Mouse (Mus musculus): ENCODE data around the gene Zfp296.

The Zfp296 gene

DNA sequence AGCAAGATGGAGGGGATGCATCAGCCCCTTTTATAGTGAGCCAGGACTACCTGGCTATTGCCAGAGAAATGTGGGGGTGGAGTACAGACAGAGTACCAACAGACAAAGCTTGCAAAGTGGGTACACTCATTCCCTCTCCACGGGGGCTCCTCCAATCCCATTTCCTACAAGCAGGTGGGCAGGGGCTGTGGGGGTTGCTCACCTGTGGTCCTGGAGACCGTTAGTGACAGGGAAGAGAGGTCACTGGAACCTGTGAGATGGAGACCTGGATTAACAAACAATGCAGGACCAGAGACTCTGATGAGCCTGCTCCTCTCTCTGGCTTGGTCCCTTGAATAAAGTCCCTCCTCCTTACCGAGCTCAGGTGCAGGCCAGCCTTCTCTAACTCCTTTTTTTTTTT is 50.6 kb downstream of the Zfp296 start:
- TF ChIP-seq POU5F1 (IDR thresholded peaks at IDR 0.05; ENCODE audit: borderline replicate concordance, low read length) (no peak), NANOG (IDR thresholded peaks at IDR 0.05; ENCODE audit: borderline replicate concordance, low read length) (no peak), CTCF (conservative IDR thresholded peaks at IDR 0.05; ENCODE audit: low read length) (no peak)
- H3K9me3 ChIP-seq (ENCODE audit: low read length) = no peaks in the 10 kb centered on the region

DNA sequence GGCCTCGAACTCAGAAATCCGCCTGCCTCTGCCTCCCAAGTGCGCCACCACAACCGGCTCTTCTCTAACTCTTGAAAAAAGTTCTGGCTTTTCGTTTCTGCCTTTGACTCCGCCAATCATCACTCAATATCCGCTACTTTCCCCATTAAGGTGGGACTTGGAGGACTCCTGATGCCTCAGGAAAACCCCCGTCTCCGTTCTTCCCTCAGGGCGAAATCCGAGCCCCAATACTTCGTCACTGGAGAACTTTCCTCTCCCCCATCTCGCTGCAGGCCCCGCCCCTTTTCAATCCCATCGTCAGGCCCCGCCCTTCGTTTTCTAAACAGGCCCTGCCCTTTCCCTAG is 51.1 kb downstream of the Zfp296 start:
- no peak for TF ChIP-seq POU5F1 (IDR thresholded peaks at IDR 0.05; ENCODE audit: borderline replicate concordance, low read length)
- TF ChIP-seq NANOG (IDR thresholded peaks at IDR 0.05; ENCODE audit: borderline replicate concordance, low read length) = no peak
- no peak for TF ChIP-seq CTCF (conservative IDR thresholded peaks at IDR 0.05; ENCODE audit: low read length)
- Histone ChIP-seq H3K4me3 (replicated peaks; ENCODE audit: low read length) (peak overlapping the region; percentile 72), H3K36me3 (ENCODE audit: insufficient read depth, low read length) (peaks cover 15% of the 10 kb centered on the region), H3K27me3 (ENCODE audit: insufficient read depth, low read length) (no peaks in the 10 kb centered on the region), H3K9me3 (ENCODE audit: low read length) (no peaks in the 10 kb centered on the region), H3K4me1 (replicated peaks; ENCODE audit: low read depth, low read length) (peaks cover 57% of the 10 kb centered on the region)

More for the DNA sequence above, 50.6 kb downstream of the Zfp296 start:
- peak overlapping the region; percentile 72 for H3K4me3 ChIP-seq (replicated peaks; ENCODE audit: low read length)
- H3K4me1 ChIP-seq (replicated peaks; ENCODE audit: low read depth, low read length) = peaks cover 60% of the 10 kb centered on the region
- no peaks in the 10 kb centered on the region for H3K27me3 ChIP-seq (ENCODE audit: insufficient read depth, low read length)
- peaks cover 14% of the 10 kb centered on the region for H3K36me3 ChIP-seq (ENCODE audit: insufficient read depth, low read length)

DNA sequence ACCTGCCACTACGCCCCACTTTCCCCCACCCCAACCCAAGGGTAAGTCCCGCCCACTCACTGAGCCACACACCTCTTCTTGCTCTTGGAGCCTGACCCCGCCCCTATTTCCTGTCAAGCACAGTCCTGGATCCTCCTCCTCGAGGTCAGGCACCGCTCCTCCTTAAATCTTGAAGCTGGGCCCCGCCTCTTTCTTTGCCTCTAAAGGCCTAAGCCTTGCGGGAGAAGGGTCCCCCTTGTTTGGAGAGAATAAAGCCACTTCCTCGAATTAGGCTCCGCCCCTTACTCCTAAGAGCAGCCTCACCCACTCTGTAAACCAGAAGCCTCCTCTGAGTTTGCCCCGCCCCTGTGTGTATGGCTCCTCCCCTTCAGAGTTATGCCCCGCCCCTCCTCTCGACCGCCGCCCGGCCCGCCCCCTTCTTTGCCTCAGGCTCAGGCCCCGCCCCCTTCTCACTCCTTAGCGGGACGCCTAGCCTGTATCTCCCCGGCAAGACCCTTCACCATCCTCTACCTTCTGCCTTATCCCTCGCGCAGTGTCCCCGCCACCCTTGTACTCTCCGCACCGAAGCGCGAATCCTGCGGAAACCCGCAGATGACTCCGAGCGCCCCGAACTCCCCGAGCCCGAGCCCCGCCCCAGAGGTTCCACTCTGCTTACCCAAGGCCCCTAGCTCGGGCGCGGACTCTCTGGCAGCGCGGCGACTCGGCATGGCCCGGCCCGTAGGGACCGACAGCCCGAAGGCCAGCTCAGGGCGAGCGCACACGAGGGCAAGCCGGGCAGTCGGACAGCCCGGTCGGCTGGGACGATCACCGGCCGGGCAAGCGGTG is 51.7 kb downstream of the Zfp296 start:
- Histone ChIP-seq H3K27me3 (ENCODE audit: insufficient read depth, low read length) (no peaks in the 10 kb centered on the region), H3K4me1 (replicated peaks; ENCODE audit: low read depth, low read length) (peaks cover 57% of the 10 kb centered on the region), H3K9me3 (ENCODE audit: low read length) (no peaks in the 10 kb centered on the region), H3K36me3 (ENCODE audit: insufficient read depth, low read length) (peaks cover 21% of the 10 kb centered on the region), H3K4me3 (replicated peaks; ENCODE audit: low read length) (peak overlapping the region; percentile 100)
- TF ChIP-seq CTCF (conservative IDR thresholded peaks at IDR 0.05; ENCODE audit: low read length) (no peak), NANOG (IDR thresholded peaks at IDR 0.05; ENCODE audit: borderline replicate concordance, low read length) (no peak), POU5F1 (IDR thresholded peaks at IDR 0.05; ENCODE audit: borderline replicate concordance, low read length) (no peak)

- H3K4me1 ChIP-seq (replicated peaks; ENCODE audit: low read depth, low read length) = peaks cover 57% of the 10 kb centered on the region
- H3K27me3 ChIP-seq (ENCODE audit: insufficient read depth, low read length) = no peaks in the 10 kb centered on the region
- peaks cover 27% of the 10 kb centered on the region for H3K36me3 ChIP-seq (ENCODE audit: insufficient read depth, low read length)
- peak within 1 kb of the TSS; percentile 100 for H3K4me3 ChIP-seq (replicated peaks; ENCODE audit: low read length)
- TF ChIP-seq CTCF (conservative IDR thresholded peaks at IDR 0.05; ENCODE audit: low read length) = no peak
- no peak for TF ChIP-seq NANOG (IDR thresholded peaks at IDR 0.05; ENCODE audit: borderline replicate concordance, low read length)
- TF ChIP-seq POU5F1 (IDR thresholded peaks at IDR 0.05; ENCODE audit: borderline replicate concordance, low read length) = no peak
- H3K9me3 ChIP-seq (ENCODE audit: low read length) = no peaks in the 10 kb centered on the region
Measured at GRCm38 (mm10) chr7:19629361-19629734, 52.3 kb downstream of the Zfp296 start, which contains the start of gene Relb. Relb (minus strand) TSS chr7:19629438.

All from E14TG2a.4 (cell line).